Mouse (Mus musculus): Measurements from ENCODE around the gene Mtch1.
"Not testable (repeated sequence)": the region's sequence is repeated elsewhere in the genome, so short reads cannot be mapped to it uniquely, and the experiment has no call there.

Gene Mtch1

GRCm38 (mm10) chr17:29361982-29362691 is 14.4 kb upstream of the Mtch1 start:
- no peak for DNase-seq

GRCm38 (mm10) chr17:29360761-29361221 is 13.1 kb upstream of the Mtch1 start, which contains the start of gene Fgd2:
Gene Fgd2 (plus strand): TSS chr17:29360914.
- peak; percentile 44 for DNase-seq

- DNase-seq: no peak
Measured at GRCm38 (mm10) chr17:29358928-29359327, 11.2 kb upstream of the Mtch1 start.

GRCm38 (mm10) chr17:29356882-29357281 is 9.1 kb upstream of the Mtch1 start:
- DNase-seq: no peak

- peak; percentile 79 for DNase-seq
Measured at GRCm38 (mm10) chr17:29356479-29356856, 8.7 kb upstream of the Mtch1 start.

GRCm38 (mm10) chr17:29355841-29356478 is 8.2 kb upstream of the Mtch1 start:
- DNase-seq: peak; percentile 82

GRCm38 (mm10) chr17:29355461-29355840 is 7.7 kb upstream of the Mtch1 start:
- peak; percentile 30 for DNase-seq

- not testable (repeated sequence) for DNase-seq
Measured at GRCm38 (mm10) chr17:29351056-29351455, 3.3 kb upstream of the Mtch1 start.

GRCm38 (mm10) chr17:29348996-29349395 is 1.3 kb upstream of the Mtch1 start:
- DNase-seq: no peak

GRCm38 (mm10) chr17:29347126-29347644 is 549 bp downstream of the Mtch1 start:
- DNase-seq: peak; percentile 26

GRCm38 (mm10) chr17:29346496-29347125 is 1.1 kb downstream of the Mtch1 start:
- peak; percentile 37 for DNase-seq

- no peak for DNase-seq
Measured at GRCm38 (mm10) chr17:29345272-29345671, 2.5 kb downstream of the Mtch1 start.

GRCm38 (mm10) chr17:29343241-29343640 is 4.5 kb downstream of the Mtch1 start:
- no peak for DNase-seq

- DNase-seq: peak; percentile 60
Measured at GRCm38 (mm10) chr17:29342010-29342910, 5.5 kb downstream of the Mtch1 start.

GRCm38 (mm10) chr17:29341591-29342003 is 6.1 kb downstream of the Mtch1 start:
- DNase-seq: peak; percentile 53

GRCm38 (mm10) chr17:29340406-29341261 is 7.1 kb downstream of the Mtch1 start:
- DNase-seq: peak; percentile 47

- no peak for DNase-seq
Measured at GRCm38 (mm10) chr17:29339170-29339768, 8.5 kb downstream of the Mtch1 start.

GRCm38 (mm10) chr17:29337979-29338823 is 9.5 kb downstream of the Mtch1 start:
- DNase-seq: no peak

- DNase-seq: peak; percentile 48
Measured at GRCm38 (mm10) chr17:29336266-29336990, 11.3 kb downstream of the Mtch1 start.

All from lung, postnatal 14 days (tissue).